Mouse (Mus musculus) midbrain, embryonic 10.5 days (tissue): ENCODE results near the gene Anks4b. TPM values are rescaled to one million over a fixed set of nuclear protein-coding genes. Genes with fewer than 3 reads are reported as not detected.

Experiments
- DNase-seq: peaks from one replicate; pipeline ENCODE4 v3.0.0-alpha.2; 2017; ENCODE audit warnings: low spot score
- H3K27ac ChIP-seq: fragments of 300-500 bp; sonication (generic); replicated peaks from 2 replicates; pipeline ENCODE4 v1.5.1; 2016; ENCODE audit warnings: mild to moderate bottlenecking
- H3K27me3 ChIP-seq: fragments of 300-500 bp; sonication (generic); 2 replicates; pipeline ENCODE4 v1.6.1; 2016; ENCODE audit warnings: low read depth, mild to moderate bottlenecking; ENCODE audit not compliant: poor library complexity, severe bottlenecking
- H3K36me3 ChIP-seq: fragments of 300-500 bp; sonication (generic); 2 replicates; pipeline ENCODE4 v1.6.1; 2016; ENCODE audit warnings: mild to moderate bottlenecking, moderate library complexity
- H3K4me1 ChIP-seq: fragments of 300-500 bp; sonication (generic); 2 replicates; pipeline ENCODE4 v1.6.1; 2016
- H3K4me3 ChIP-seq: fragments of 300-500 bp; sonication (generic); 2 replicates; pipeline ENCODE4 v1.5.1; 2016; ENCODE audit warnings: mild to moderate bottlenecking, moderate library complexity
- H3K9me3 ChIP-seq: fragments of 300-500 bp; sonication (generic); replicated peaks from 2 replicates; pipeline ENCODE4 v1.6.1; 2016; ENCODE audit warnings: mild to moderate bottlenecking
- WGBS: fragments of 180-500 bp; shearing (Covaris S2); methylation state at CpG from one replicate; pipeline ENCODE4 v1.1.7; 2016; 5-methylcytosine and 5-hydroxymethylcytosine counted together
- polyA plus RNA-seq: library from polyadenylated mRNA; unstranded; fragments of >200 nt; fragmentation: Nextera tagmentation; extraction: Ambion mirVana; gene quantifications from 2 replicates; pipeline ENCODE4 v1.2.1, GENCODE M21; 2016

The Anks4b gene
- polyA plus RNA-seq, result not detected in 2 replicates

GRCm38 (mm10) chr7:120173603-120174244 lies at the start of gene Anks4b:
Anks4b (plus strand) TSS chr7:120173858.
- no peak within 1 kb of the TSS for H3K27ac ChIP-seq
- H3K36me3 ChIP-seq, result no peaks in the 10 kb centered on the region
- no peaks in the 10 kb centered on the region for H3K27me3 ChIP-seq
- no peak for DNase-seq
- H3K9me3 ChIP-seq, result no peaks in the 10 kb centered on the region
- H3K4me3 ChIP-seq, result no peak within 1 kb of the TSS
- WGBS, result 89% methylated on average over 10 of the region's 10 CpGs
- H3K4me1 ChIP-seq, result no peaks in the 10 kb centered on the region

GRCm38 (mm10) chr7:120124844-120125243 lies 48.8 kb upstream of the Anks4b start:
- Histone ChIP-seq H3K27ac (no peak overlapping the region), H3K4me3 (no peak overlapping the region)
- 2% methylated on average over 3 of the region's 3 CpGs for WGBS

DNA sequence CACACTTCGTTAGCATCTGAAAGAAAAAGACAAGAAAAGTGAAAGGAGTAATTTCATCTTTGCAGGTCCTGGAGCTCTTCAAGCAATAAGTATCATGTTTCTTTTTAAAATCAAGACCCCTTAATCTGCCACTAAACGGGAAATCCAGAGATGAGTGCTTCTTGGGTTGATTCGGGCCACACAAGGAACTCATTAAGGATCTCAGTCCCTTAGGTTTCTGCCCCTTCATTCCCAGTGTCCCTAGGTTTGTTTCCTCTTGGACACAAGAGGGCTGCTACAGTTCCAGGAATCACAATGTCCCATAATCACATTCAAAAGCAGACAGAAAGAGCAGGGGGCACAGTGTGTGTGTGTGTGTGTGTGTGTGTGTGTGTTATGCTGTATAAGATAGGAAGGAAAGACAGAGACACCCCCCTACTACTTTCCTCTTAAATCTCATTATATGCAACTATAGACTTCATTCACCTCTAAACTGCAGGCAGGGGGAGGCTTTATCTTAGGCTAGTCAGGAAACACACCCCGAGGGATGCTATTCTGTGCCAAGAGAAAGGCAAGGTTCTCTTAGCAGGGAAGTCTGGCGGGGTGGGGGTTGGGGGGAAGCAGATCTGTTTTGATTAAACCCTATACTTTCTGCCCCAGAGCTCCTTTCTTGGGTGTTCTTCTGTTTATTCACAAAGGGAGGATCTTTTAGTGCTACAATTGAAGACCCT lies 46.5 kb upstream of the Anks4b start:
- Histone ChIP-seq H3K4me1 (peaks cover 20% of the 10 kb centered on the region), H3K27me3 (no peaks in the 10 kb centered on the region), H3K27ac (no peak overlapping the region; the same call in 1 of the 2 replicates), H3K36me3 (no peaks in the 10 kb centered on the region), H3K4me3 (no peak overlapping the region), H3K9me3 (no peaks in the 10 kb centered on the region)
- 22% methylated on average over 5 of the region's 5 CpGs for WGBS
- DNase-seq, result no peak

More at GRCm38 (mm10) chr7:120124844-120125243, 48.8 kb upstream of the Anks4b start:
- no peaks in the 10 kb centered on the region for H3K27me3 ChIP-seq
- peaks cover 12% of the 10 kb centered on the region; the same call in 1 of the 2 replicates for H3K36me3 ChIP-seq
- H3K4me1 ChIP-seq, result peaks cover 20% of the 10 kb centered on the region
- no peaks in the 10 kb centered on the region for H3K9me3 ChIP-seq
- peak; percentile 74 for DNase-seq

- DNase-seq, result peak; percentile 25
- Histone ChIP-seq H3K4me1 (peaks cover 20% of the 10 kb centered on the region), H3K36me3 (no peaks in the 10 kb centered on the region), H3K27ac (no peak overlapping the region), H3K9me3 (no peaks in the 10 kb centered on the region), H3K27me3 (no peaks in the 10 kb centered on the region), H3K4me3 (no peak overlapping the region)
- 41% methylated on average over 4 of the region's 4 CpGs for WGBS
Observed at GRCm38 (mm10) chr7:120127686-120128059, 46.0 kb upstream of the Anks4b start.

GRCm38 (mm10) chr7:120128951-120129350 lies 44.7 kb upstream of the Anks4b start:
- Histone ChIP-seq H3K4me3 (no peak overlapping the region), H3K9me3 (no peaks in the 10 kb centered on the region), H3K4me1 (peaks cover 20% of the 10 kb centered on the region), H3K36me3 (no peaks in the 10 kb centered on the region), H3K27me3 (no peaks in the 10 kb centered on the region), H3K27ac (no peak overlapping the region)
- whole genome bisulfite sequencing, result 82% methylated on average over 4 of the region's 4 CpGs
- no peak for DNase-seq

DNA sequence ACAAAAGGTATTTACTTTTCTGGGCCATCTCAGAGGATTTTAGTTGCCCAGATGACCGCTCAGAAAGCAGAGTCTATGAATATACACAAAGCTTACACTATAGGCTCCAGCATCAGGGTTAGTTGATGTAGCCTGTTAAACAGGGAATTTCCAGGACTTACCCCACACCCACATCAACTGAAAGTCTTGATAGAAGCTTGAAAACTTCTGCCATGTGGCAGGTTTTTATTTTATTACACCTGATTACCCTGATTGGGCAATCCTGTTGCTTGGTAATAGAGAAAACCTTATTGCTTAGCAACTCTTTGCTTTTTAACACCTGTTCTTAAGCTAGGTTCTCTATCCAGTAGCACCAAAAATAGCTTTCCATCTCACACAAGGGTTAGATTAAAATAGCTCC lies 30.9 kb upstream of the Anks4b start:
- no peak overlapping the region for H3K27ac ChIP-seq
- H3K4me1 ChIP-seq, result no peaks in the 10 kb centered on the region
- DNase-seq, result no peak
- no peak overlapping the region for H3K4me3 ChIP-seq
- WGBS, result 95% methylated on average over 1 of the region's 1 CpGs
- H3K27me3 ChIP-seq, result no peaks in the 10 kb centered on the region
- no peaks in the 10 kb centered on the region for H3K9me3 ChIP-seq
- no peaks in the 10 kb centered on the region for H3K36me3 ChIP-seq

- Histone ChIP-seq H3K27ac (no peak within 1 kb of the TSS), H3K36me3 (no peaks in the 10 kb centered on the region), H3K4me3 (no peak within 1 kb of the TSS), H3K27me3 (no peaks in the 10 kb centered on the region), H3K9me3 (no peaks in the 10 kb centered on the region), H3K4me1 (peaks cover 3% of the 10 kb centered on the region)
- 70% methylated on average over 9 of the region's 9 CpGs for WGBS
- no peak for DNase-seq
Observed at GRCm38 (mm10) chr7:120145191-120145590, 28.5 kb upstream of the Anks4b start, which contains the start of gene Zp2. Zp2 (minus strand) TSS chr7:120145291.

GRCm38 (mm10) chr7:120150257-120150656 lies 23.4 kb upstream of the Anks4b start:
- WGBS, result 14% methylated on average over 3 of the region's 3 CpGs
- Histone ChIP-seq H3K27ac (0 out of 2 replicates have a peak overlapping the region, but pooled peaks have one; percentile 9), H3K36me3 (no peaks in the 10 kb centered on the region), H3K4me1 (peaks cover 8% of the 10 kb centered on the region), H3K27me3 (peaks cover 4% of the 10 kb centered on the region; the same call in 1 of the 2 replicates), H3K4me3 (no peak overlapping the region), H3K9me3 (no peaks in the 10 kb centered on the region)
- DNase-seq, result peak; percentile 20

DNA sequence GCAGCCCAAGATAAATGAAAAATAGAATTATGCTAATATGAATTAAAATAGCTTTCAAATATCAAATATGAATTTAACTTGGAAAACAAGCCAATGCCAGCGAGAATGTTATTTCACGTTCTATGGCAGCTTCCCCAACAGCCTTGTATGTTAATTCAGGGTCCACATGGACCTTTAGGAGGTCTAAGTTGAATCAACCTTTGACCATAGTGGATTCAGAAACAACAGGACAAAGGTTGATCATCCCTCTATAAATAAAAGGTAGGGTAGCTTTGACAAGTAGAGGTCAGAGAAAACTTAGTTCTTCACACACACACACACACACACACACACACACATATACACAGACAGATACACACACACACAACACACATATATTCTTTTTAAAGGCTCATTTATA lies 22.8 kb upstream of the Anks4b start:
- 88% methylated on average over 2 of the region's 2 CpGs for WGBS
- no peaks in the 10 kb centered on the region for H3K36me3 ChIP-seq
- H3K27ac ChIP-seq, result no peak overlapping the region
- DNase-seq, result no peak
- H3K9me3 ChIP-seq, result no peaks in the 10 kb centered on the region
- peaks cover 8% of the 10 kb centered on the region for H3K4me1 ChIP-seq
- H3K4me3 ChIP-seq, result no peak overlapping the region
- peaks cover 10% of the 10 kb centered on the region; the same call in 1 of the 2 replicates for H3K27me3 ChIP-seq

DNA sequence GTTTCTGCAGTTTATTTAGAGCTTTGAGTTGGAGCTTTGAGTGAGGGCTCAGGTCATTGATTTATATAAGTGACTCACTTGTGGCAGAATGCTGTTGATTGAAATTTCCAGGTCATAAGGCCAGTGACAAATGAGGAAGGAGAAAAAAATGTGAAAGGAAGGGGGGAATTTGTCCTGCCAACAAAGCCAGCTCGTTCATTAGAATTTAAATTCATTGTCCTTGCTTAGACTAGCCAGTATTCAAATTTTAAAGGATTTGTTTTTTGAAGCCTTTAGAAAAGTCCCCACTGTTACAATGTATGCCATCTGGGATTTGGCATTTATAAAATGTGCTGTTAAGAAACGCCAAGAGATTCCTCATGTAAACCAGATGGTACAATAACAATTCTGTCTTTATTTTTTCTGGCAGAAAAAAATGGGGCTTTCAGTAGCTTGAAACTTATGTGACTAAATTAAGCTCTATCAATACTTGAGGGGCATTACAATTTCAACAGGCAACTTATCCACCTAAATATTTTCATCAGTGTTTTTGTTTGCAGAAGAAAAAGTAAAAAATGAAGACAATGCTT lies 16.7 kb upstream of the Anks4b start:
- 51% methylated on average over 2 of the region's 2 CpGs for WGBS
- no peaks in the 10 kb centered on the region for H3K9me3 ChIP-seq
- H3K36me3 ChIP-seq, result no peaks in the 10 kb centered on the region
- no peak overlapping the region for H3K4me3 ChIP-seq
- peaks cover 22% of the 10 kb centered on the region; the same call in 1 of the 2 replicates for H3K27me3 ChIP-seq
- peaks cover 22% of the 10 kb centered on the region for H3K4me1 ChIP-seq
- no peak for DNase-seq
- no peak overlapping the region for H3K27ac ChIP-seq

DNA sequence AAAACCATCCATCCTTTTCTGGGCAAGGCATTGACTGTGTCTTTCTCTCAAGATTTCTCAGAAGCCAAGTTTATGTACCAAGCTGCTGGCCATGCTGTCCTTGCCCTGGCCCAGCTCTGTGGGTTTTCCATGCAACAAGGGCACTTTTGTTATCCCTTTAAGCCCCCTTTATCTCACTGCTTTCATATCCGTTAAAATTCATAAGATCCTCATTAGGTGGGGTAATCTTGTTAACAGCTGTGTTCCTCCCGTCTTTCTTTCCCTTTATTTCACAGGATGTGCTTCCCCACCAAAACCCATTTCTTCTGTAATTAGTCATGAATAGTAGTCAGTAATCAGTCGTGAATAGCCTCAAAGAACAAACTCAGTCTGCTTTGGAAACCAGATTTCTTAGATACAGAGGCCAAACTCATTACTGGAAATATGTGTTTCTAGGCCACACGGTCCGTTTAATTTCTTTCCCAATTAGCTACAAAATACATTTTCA lies 16.0 kb upstream of the Anks4b start:
- no peaks in the 10 kb centered on the region for H3K9me3 ChIP-seq
- H3K27me3 ChIP-seq, result peaks cover 22% of the 10 kb centered on the region; the same call in 1 of the 2 replicates
- peaks cover 22% of the 10 kb centered on the region for H3K4me1 ChIP-seq
- no peaks in the 10 kb centered on the region for H3K36me3 ChIP-seq
- no peak for DNase-seq
- H3K27ac ChIP-seq, result no peak overlapping the region
- 48% methylated on average over 5 of the region's 5 CpGs for WGBS
- H3K4me3 ChIP-seq, result no peak overlapping the region

- Histone ChIP-seq H3K27me3 (peaks cover 22% of the 10 kb centered on the region; the same call in 1 of the 2 replicates), H3K36me3 (no peaks in the 10 kb centered on the region), H3K27ac (no peak overlapping the region), H3K9me3 (no peaks in the 10 kb centered on the region), H3K4me1 (peaks cover 22% of the 10 kb centered on the region), H3K4me3 (no peak overlapping the region)
- no peak for DNase-seq
- 39% methylated on average over 4 of the region's 4 CpGs for whole genome bisulfite sequencing
Observed at GRCm38 (mm10) chr7:120158121-120158613, 15.5 kb upstream of the Anks4b start.
